In genomic region chr17:13759853-13760627, GRCm38 (mm10) we compare ENCODE assay signal across 8 mouse cellular contexts. TPM values are rescaled to one million over a fixed set of nuclear protein-coding genes. Genes with fewer than 3 reads are reported as not detected.
A peak's percentile ranks its signal among the peaks of the same experiment; 100 is the strongest.
DNase-seq lines count a peak whose midpoint lies in the region; ATAC-seq and TF ChIP-seq lines count a peak whose summit lies in the region.

Gene Afdn (plus strand): TSS chr17:13760539.

- peak within 1 kb of the TSS; percentile 79 for H3K27ac ChIP-seq in ES-E14 (ENCODE audit: insufficient read depth, low read depth, low read length, poor library complexity, severe bottlenecking)
- peak within 1 kb of the TSS; percentile 93 for H3K27ac ChIP-seq in lung, embryonic 16.5 days (ENCODE audit: low read length)

- ATAC-seq in hematopoietic stem cell, adult 5-6 weeks (replicated peaks in 1 of 2; ENCODE audit: insufficient read depth in 1 of 2, low FRiP score in 2 of 2, low TSS enrichment in 1 of 2, low read depth in 1 of 2, poor library complexity in 2 of 2, severe bottlenecking in 2 of 2): peak; percentile 72 to 77
- peak; percentile 95 for ATAC-seq in lung, embryonic 16.5 days (ENCODE audit: low read depth)

- no peaks in the 10 kb centered on the region for H3K36me3 ChIP-seq in ES-E14 (ENCODE audit: control insufficient read depth, insufficient read depth, low read length, poor library complexity, severe bottlenecking)
- H3K36me3 ChIP-seq in lung, embryonic 16.5 days (ENCODE audit: control insufficient read depth, insufficient read depth, low read length): no peaks in the 10 kb centered on the region

- peak within 1 kb of the TSS; percentile 91 to 96 for H3K4me3 ChIP-seq in ES-E14 (ENCODE audit: insufficient read depth in 1 of 2, low read depth in 1 of 2, low read length in 2 of 2, poor library complexity in 1 of 2, severe bottlenecking in 1 of 2)
- peak within 1 kb of the TSS; percentile 89 for H3K4me3 ChIP-seq in lung, embryonic 16.5 days (ENCODE audit: low read length)

- peak within 1 kb of the TSS; percentile 98 for H3K4me2 ChIP-seq in lung, embryonic 16.5 days (ENCODE audit: low read depth, low read length)

- in situ Hi-C loops in ES-E14 (cut with MboI; ENCODE audit: low sequenced_read_pairs in 2 of 2, unreplicated experiment in 2 of 2): no loop called here

- no peaks in the 10 kb centered on the region for H3K27me3 ChIP-seq in lung, embryonic 16.5 days (ENCODE audit: control insufficient read depth, insufficient read depth, low read depth, low read length)

- H3K9ac ChIP-seq in ES-E14 (ENCODE audit: insufficient read depth, low read depth, low read length, poor library complexity, severe bottlenecking): peak within 1 kb of the TSS; percentile 87
- peak within 1 kb of the TSS; percentile 89 for H3K9ac ChIP-seq in lung, embryonic 16.5 days (ENCODE audit: low read length)

- no peak for DNase-seq in ES-E14 (ENCODE audit: low read depth, low spot score)
- peak; percentile 91 for DNase-seq in cerebellum, adult 11-12 months
- peak; percentile 78 for DNase-seq in forelimb bud, embryonic 11.5 days (ENCODE audit: low read depth, low spot score)
- DNase-seq in layer of hippocampus, adult 9-11 months: peak; percentile 83
- peak; percentile 82 for DNase-seq in ovary, adult 18-20 months (ENCODE audit: low spot score)
- peak; percentile 72 for DNase-seq in urinary bladder, adult 2 months (ENCODE audit: low spot score)

- H3K9me3 ChIP-seq in ES-E14 (ENCODE audit: control insufficient read depth, insufficient read depth, low read depth, low read length): no peaks in the 10 kb centered on the region
- H3K9me3 ChIP-seq in lung, embryonic 16.5 days (ENCODE audit: control insufficient read depth, low read length): no peaks in the 10 kb centered on the region

- 1% methylated on average over 79 of the region's 108 CpGs for WGBS in lung, embryonic 16.5 days

- peaks cover 2 to 3% of the 10 kb centered on the region in 2 experiments; a peak in 1 of 4 replicates for H3K4me1 ChIP-seq in ES-E14 (ENCODE audit: control insufficient read depth in 2 of 2, insufficient read depth in 2 of 2, low read length in 2 of 2, poor library complexity in 1 of 2)
- peaks cover 18% of the 10 kb centered on the region for H3K4me1 ChIP-seq in lung, embryonic 16.5 days (replicated peaks; ENCODE audit: control insufficient read depth, insufficient read depth, low read length)

TF ChIP-seq in ES-E14, 5 proteins besides CTCF, POLR2A, EP300 and RAD21:
- TF ChIP-seq ZNF384 (IDR thresholded peaks at IDR 0.05; ENCODE audit: low read depth, low read length) (no peak), CHD2 (IDR thresholded peaks at IDR 0.05; ENCODE audit: low read depth, low read length) (no peak), ZC3H11A (IDR thresholded peaks at IDR 0.05; ENCODE audit: borderline replicate concordance, low read depth, low read length) (no peak), HCFC1 (IDR thresholded peaks at IDR 0.05; ENCODE audit: borderline replicate concordance, insufficient read depth, low read length) (no peak; the same call in 1 of the 2 replicates), MAFK (IDR thresholded peaks at IDR 0.05; ENCODE audit: insufficient read depth, low read depth, low read length) (no peak)

RNA-seq across cellular contexts. Expression of gene Afdn, which starts in this region (rescaled TPM):
- total RNA-seq in ES-E14 (2012; rRNA removed): 92.4 and 127 TPM in 2 replicates
- 18.8 and 43.2 TPM in 2 replicates for total RNA-seq in hematopoietic stem cell, adult 5-6 weeks (2017)
- 77.3 and 92.6 TPM in 2 replicates for polyA plus RNA-seq in lung, embryonic 16.5 days (2015; fragmentation: Nextera tagmentation; extraction: Ambion mirVana)
- polyA plus RNA-seq in urinary bladder, adult 2 months (2012; rRNA removed): 42.2 and 55.3 TPM in 2 replicates
